Mouse (Mus musculus): ENCODE results near the gene Dapk2.
A peak's percentile ranks its signal among the peaks of the same experiment; 100 is the strongest.

Dapk2 gene

GRCm38 (mm10) chr9:66307341-66307740 lies 149.3 kb downstream of the Dapk2 start:
- peak; percentile 76 for DNase-seq (ENCODE audit: low spot score)

GRCm38 (mm10) chr9:66308741-66309140 lies 150.7 kb downstream of the Dapk2 start:
- no peak for DNase-seq (ENCODE audit: low spot score)

- DNase-seq (ENCODE audit: low spot score) = no peak
Observed at GRCm38 (mm10) chr9:66311458-66311857, 153.4 kb downstream of the Dapk2 start.

- no peak for DNase-seq (ENCODE audit: low spot score)
Observed at GRCm38 (mm10) chr9:66316603-66317002, 158.6 kb downstream of the Dapk2 start.
